Mouse (Mus musculus) midbrain, embryonic 16.5 days (tissue): ENCODE data around the gene Sdhb. TPM values are rescaled to one million over a fixed set of nuclear protein-coding genes. Genes with fewer than 3 reads are reported as not detected.

Experiments
- ATAC-seq: fragments of 200-750 bp; cut with Nextera tagmentation; 2 replicates; pipeline ENCODE4 v1.8.0; 2017; ENCODE audit warnings: moderate TSS enrichment
- H3K27ac ChIP-seq: fragments of 300-500 bp; sonication (generic); 2 replicates; pipeline ENCODE4 v1.5.1; 2014; ENCODE audit warnings: mild to moderate bottlenecking, low read length, mixed read lengths
- H3K27me3 ChIP-seq: fragments of 300-500 bp; sonication (generic); 2 replicates; pipeline ENCODE4 v1.6.1; 2014; ENCODE audit warnings: low read depth, low read length, mixed read lengths; ENCODE audit not compliant: control insufficient read depth, insufficient read depth
- H3K36me3 ChIP-seq: fragments of 300-500 bp; sonication (generic); 2 replicates; pipeline ENCODE4 v1.6.1; 2014; ENCODE audit warnings: mild to moderate bottlenecking, low read length, moderate library complexity, mixed read lengths; ENCODE audit not compliant: control insufficient read depth, insufficient read depth
- H3K4me1 ChIP-seq: fragments of 300-500 bp; sonication (generic); 2 replicates; pipeline ENCODE4 v1.6.1; 2014; ENCODE audit warnings: mild to moderate bottlenecking, low read length, mixed read lengths; ENCODE audit not compliant: control insufficient read depth, insufficient read depth
- H3K4me2 ChIP-seq: fragments of 300-500 bp; sonication (generic); 2 replicates; pipeline ENCODE4 v1.6.1; 2014; ENCODE audit warnings: mild to moderate bottlenecking, low read length, mixed read lengths
- H3K4me3 ChIP-seq: fragments of 300-500 bp; sonication (generic); 2 replicates; pipeline ENCODE4 v1.5.1; 2014; ENCODE audit warnings: low read depth, mild to moderate bottlenecking, low read length, moderate library complexity, mixed read lengths
- H3K9ac ChIP-seq: fragments of 300-500 bp; sonication (generic); 2 replicates; pipeline ENCODE4 v1.6.1; 2014; ENCODE audit warnings: low read depth, low read length, mixed read lengths
- H3K9me3 ChIP-seq: fragments of 300-500 bp; sonication (generic); replicated peaks from 2 replicates; pipeline ENCODE4 v1.6.1; 2014; ENCODE audit warnings: mild to moderate bottlenecking, low read length, mixed read lengths; ENCODE audit not compliant: control insufficient read depth, poor library complexity, severe bottlenecking
- WGBS: fragments of 180-500 bp; shearing (Covaris S2); extraction: QIAGEN DNeasy Blood & Tissue Kit; methylation state at CpG from one replicate; pipeline ENCODE4 v1.1.7; 2014; 5-methylcytosine and 5-hydroxymethylcytosine counted together
- polyA plus RNA-seq: library from polyadenylated mRNA; unstranded; fragments of >200 nt; fragmentation: Nextera tagmentation; extraction: Ambion mirVana; gene quantifications from 2 replicates; pipeline ENCODE4 v1.2.1, GENCODE M21; 2015

Sdhb gene
- polyA plus RNA-seq, 1 experiment from 2014 or later, result 455 TPM

DNA sequence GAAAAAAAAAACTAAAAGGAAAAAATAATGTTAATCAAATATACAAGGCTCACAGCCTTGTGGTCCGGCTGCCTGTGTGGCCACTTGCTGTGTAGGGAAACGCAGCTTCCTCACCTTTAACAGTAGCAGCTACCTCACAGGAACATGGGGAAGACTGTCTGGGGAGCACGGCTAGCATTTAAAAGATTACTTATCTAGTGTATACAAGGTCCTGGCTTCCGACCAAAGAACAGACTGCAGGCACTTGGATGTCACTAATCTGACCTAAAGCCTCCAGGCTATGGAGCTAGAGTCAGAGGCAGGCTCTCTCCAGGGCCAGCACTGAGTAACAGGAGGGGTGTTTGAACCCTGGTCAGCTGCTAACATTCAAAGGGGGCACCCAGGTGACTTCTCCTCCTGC is 15.0 kb upstream of the Sdhb start:
- no peak overlapping the region for H3K27ac ChIP-seq
- H3K36me3 ChIP-seq, result no peaks in the 10 kb centered on the region
- no peaks in the 10 kb centered on the region for H3K27me3 ChIP-seq
- no peak overlapping the region for H3K4me2 ChIP-seq
- H3K4me1 ChIP-seq, result no peaks in the 10 kb centered on the region
- 76% methylated on average over 4 of the region's 4 CpGs for WGBS
- H3K9ac ChIP-seq, result no peak overlapping the region
- H3K4me3 ChIP-seq, result no peak overlapping the region
- no peaks in the 10 kb centered on the region for H3K9me3 ChIP-seq
- no peak for ATAC-seq

DNA sequence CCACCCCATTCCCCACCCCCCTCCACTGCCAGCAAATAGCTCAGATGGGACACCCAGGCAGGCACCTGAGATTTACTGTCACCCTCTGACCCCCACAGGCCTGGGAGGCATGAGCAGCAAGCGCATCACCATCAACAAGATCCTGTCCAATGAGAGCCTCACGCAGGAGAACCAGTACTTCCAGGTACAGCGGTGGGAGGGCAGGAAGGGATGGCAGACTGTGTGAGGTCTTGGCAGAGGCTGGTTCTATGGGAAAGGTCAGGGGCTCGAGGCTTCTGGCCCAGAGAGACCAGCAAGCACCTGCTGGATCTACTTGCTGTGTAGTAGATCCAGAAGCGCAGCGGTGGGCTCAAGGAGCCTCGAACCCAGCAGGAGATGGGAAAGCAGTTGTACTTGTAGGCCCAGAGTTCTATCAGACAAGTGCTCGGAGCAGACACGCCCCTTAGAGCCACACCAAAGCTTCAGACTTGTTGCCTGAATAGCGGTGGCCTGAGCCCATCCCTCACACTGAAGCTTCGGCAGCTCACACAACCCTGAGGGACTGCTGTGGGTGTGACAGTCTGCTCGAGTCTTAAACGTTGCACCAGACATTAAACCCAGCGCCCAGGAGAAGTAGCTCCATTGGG is 14.3 kb upstream of the Sdhb start:
- H3K27ac ChIP-seq, result no peak overlapping the region
- no peaks in the 10 kb centered on the region for H3K4me1 ChIP-seq
- no peak overlapping the region for H3K4me2 ChIP-seq
- 79% methylated on average over 14 of the region's 14 CpGs for WGBS
- no peaks in the 10 kb centered on the region for H3K27me3 ChIP-seq
- no peaks in the 10 kb centered on the region for H3K9me3 ChIP-seq
- no peaks in the 10 kb centered on the region for H3K36me3 ChIP-seq
- no peak overlapping the region for H3K9ac ChIP-seq
- H3K4me3 ChIP-seq, result no peak overlapping the region
- ATAC-seq, result no peak

DNA sequence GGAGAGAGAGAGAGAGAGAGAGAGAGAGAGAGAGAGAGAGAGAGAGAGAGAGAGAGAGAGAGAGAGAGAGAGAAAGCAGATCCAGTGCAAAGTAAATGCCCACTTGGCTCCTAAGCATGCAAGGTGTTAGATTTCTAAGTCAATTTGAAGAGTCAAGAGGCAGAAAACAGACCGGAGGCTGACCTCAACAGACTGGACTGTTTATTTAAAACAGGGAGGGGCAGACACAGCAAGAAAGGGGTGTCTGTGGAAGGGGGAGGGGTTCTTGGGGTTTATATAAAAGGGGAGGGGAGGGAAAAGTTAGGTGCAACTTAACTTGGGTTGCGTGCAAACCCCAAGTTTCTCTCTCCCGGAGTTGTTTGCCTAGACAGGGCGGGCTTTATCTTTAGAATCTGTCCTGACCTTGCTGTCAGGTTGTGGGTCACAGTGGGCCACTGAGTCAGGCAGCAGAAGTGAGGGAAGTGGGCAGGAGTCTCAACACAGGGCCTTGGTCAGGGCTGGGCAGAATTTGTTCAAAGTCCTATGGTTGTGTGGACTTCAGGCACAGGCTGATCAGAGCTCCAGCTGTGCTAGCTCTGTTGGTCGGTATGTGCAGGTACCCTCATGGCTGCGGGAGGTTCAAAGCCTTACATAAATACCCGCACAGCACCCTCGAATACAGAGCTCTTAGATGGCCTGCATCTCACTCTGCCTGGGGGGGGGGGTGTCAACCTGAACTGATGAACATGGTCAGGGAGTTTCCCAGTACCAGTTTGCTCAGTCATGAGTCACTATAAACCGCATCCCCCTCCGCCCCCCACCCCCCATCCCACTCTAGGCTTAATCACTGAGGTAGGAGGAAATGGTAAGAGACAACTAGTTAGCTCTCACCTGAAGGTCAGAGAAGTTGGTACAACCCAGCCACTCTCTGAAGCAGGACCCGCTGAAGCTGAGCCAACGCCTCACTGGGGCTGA is 13.2 kb upstream of the Sdhb start:
- Histone ChIP-seq H3K4me2 (no peak overlapping the region), H3K27me3 (no peaks in the 10 kb centered on the region), H3K4me1 (no peaks in the 10 kb centered on the region), H3K36me3 (no peaks in the 10 kb centered on the region), H3K4me3 (no peak overlapping the region), H3K27ac (no peak overlapping the region), H3K9ac (no peak overlapping the region), H3K9me3 (no peaks in the 10 kb centered on the region)
- no peak for ATAC-seq
- 86% methylated on average over 12 of the region's 12 CpGs for WGBS

DNA sequence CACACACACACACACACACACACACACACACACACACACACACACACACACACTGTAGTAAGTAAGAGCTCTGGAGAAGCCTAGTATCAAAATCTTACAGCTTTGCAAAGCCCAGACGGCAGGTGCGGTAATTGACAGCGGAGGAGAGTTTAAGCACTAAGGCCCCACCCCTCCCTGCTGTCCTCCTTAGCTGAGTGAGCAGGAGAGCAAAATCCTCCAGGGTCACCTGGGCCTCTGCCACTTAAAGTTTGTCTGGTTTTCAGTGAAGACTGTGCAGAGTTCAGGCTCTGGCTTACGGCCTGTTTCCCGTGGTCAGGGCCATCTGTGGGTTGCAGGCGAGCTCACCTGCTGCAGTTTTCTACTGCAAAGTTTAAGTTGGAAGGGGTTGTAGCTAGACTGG is 12.5 kb upstream of the Sdhb start:
- H3K9me3 ChIP-seq, result no peaks in the 10 kb centered on the region
- no peak for ATAC-seq
- H3K9ac ChIP-seq, result no peak overlapping the region
- H3K4me1 ChIP-seq, result no peaks in the 10 kb centered on the region
- H3K27ac ChIP-seq, result no peak overlapping the region
- H3K36me3 ChIP-seq, result no peaks in the 10 kb centered on the region
- no peaks in the 10 kb centered on the region for H3K27me3 ChIP-seq
- WGBS, result 95% methylated on average over 6 of the region's 6 CpGs
- H3K4me3 ChIP-seq, result no peak overlapping the region
- H3K4me2 ChIP-seq, result no peak overlapping the region

DNA sequence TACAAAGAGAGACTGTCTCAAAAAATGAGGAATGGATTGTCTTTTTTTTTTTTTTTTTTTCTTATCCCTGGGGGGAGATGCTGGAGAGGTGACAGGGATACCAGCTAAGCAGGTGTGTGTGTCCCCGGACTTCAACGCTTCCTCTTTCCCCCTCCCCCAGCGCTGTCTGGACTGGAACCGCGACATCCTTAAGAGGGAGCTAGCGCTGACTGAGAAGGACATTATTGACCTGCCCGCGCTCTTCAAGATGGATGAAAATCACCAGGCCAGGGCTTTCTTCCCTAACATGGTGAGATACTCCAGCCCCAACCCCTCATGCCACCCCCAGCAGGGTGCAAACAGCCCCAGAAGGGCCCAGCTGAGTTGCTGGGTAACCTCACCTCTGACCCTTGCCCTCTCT is 12.0 kb upstream of the Sdhb start:
- no peak overlapping the region for H3K27ac ChIP-seq
- no peak overlapping the region for H3K4me2 ChIP-seq
- ATAC-seq, result no peak
- 83% methylated on average over 8 of the region's 8 CpGs for WGBS
- no peaks in the 10 kb centered on the region for H3K9me3 ChIP-seq
- H3K27me3 ChIP-seq, result no peaks in the 10 kb centered on the region
- no peak overlapping the region for H3K9ac ChIP-seq
- H3K4me3 ChIP-seq, result no peak overlapping the region
- H3K36me3 ChIP-seq, result no peaks in the 10 kb centered on the region
- no peaks in the 10 kb centered on the region for H3K4me1 ChIP-seq

DNA sequence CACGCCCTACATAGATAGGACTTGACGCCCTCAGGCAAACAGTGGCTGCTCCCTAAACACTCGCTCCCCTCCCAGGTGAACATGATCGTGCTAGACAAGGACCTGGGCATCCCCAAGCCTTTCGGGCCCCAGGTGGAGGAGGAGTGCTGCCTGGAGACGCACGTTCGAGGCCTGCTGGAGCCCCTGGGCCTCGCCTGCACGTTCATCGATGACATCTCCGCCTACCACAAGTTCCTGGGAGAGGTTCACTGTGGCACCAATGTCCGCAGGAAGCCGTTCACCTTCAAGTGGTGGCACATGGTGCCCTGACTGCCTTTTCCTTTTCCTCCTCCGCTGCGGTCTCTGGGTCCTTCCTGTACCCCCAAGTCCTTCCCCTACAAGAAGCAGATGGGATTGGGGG is 11.4 kb upstream of the Sdhb start:
- Histone ChIP-seq H3K4me2 (no peak overlapping the region), H3K9me3 (no peaks in the 10 kb centered on the region)
- 89% methylated on average over 16 of the region's 16 CpGs for WGBS

DNA sequence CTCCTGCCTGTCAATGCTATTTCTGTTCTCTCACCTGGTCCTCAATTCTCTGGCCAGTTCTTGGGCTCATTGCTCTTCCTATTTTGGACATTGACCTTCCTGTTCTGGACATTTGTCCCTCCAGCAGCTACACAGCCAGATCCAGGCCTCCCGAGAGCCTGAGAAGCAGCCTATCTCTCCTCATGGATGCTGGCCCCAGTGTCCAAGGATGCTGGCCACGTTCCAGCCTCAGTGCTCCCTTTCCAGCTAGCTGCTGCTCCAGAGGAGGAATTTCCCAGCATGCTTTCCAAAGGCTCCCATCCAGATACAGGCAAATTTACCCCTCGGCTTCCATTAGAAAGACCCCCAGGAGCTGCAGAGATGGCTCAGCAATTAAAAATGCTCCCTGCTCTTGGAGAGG is 10.4 kb upstream of the Sdhb start:
- H3K27me3 ChIP-seq, result no peaks in the 10 kb centered on the region
- H3K4me3 ChIP-seq, result no peak overlapping the region
- no peak for ATAC-seq
- no peak overlapping the region for H3K4me2 ChIP-seq
- no peak overlapping the region for H3K27ac ChIP-seq
- H3K36me3 ChIP-seq, result no peaks in the 10 kb centered on the region
- no peaks in the 10 kb centered on the region for H3K4me1 ChIP-seq
- no peaks in the 10 kb centered on the region for H3K9me3 ChIP-seq
- H3K9ac ChIP-seq, result no peak overlapping the region
- 64% methylated on average over 3 of the region's 3 CpGs for WGBS

More for the DNA sequence above, 11.4 kb upstream of the Sdhb start:
- no peak for ATAC-seq
- Histone ChIP-seq H3K27me3 (no peaks in the 10 kb centered on the region), H3K4me1 (no peaks in the 10 kb centered on the region), H3K36me3 (no peaks in the 10 kb centered on the region), H3K4me3 (no peak overlapping the region), H3K9ac (no peak overlapping the region), H3K27ac (no peak overlapping the region)

DNA sequence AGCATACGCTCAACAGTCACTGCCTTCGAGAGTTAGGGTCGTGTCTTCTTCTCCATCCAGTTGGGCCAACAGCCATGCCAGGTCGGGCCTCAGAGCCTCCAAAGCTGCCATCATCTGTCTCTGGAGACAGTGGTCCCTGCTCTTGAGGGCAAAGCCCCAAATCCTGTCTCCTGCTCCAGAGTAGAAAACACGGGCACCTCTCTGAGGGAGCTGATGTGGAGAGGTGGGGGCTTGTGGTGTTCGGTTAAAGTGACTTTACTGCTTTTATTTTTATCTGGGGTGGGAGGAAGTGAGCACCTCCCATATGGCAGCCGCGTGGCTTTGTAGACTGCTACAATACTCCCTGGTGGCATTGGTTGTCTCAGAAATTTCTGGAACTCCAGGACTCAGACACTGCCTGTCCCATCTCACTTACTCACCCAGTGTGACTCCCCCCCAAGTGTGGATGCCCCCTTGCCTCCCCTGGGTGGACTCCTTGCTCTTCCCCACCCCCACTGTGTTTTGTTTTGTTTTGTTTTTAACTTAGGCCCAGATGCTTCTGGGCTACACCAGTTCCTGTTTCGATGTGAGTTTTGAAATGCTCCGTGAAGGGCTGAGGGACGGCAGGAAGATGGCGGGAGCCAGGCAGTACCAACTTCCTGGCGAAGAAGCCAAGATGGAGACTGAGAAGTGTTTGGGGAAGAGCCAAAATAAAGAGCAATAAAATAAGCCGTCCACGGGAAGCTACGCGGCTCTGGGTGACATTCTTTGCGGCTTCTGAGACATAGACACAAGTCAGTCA is 9.0 kb upstream of the Sdhb start:
- H3K27ac ChIP-seq, result no peak overlapping the region
- H3K9ac ChIP-seq, result no peak overlapping the region
- H3K4me2 ChIP-seq, result no peak overlapping the region
- no peaks in the 10 kb centered on the region for H3K36me3 ChIP-seq
- no peak overlapping the region for H3K4me3 ChIP-seq
- no peak for ATAC-seq
- no peaks in the 10 kb centered on the region for H3K27me3 ChIP-seq
- no peaks in the 10 kb centered on the region for H3K9me3 ChIP-seq
- 0 out of 2 replicates have a peak, but pooled peaks cover under 1% of the 10 kb centered on the region for H3K4me1 ChIP-seq
- WGBS, result 86% methylated on average over 18 of the region's 18 CpGs
